Mouse (Mus musculus) left cerebral cortex, postnatal 10 days (tissue): ENCODE results near the gene Grin3b. TPM values are rescaled to one million over a fixed set of nuclear protein-coding genes. Genes with fewer than 3 reads are reported as not detected.

Source experiments
- DNase-seq, 2 experiments: peaks; one replicate each; pipeline ENCODE4 v3.0.0; 2021 to 2022; ENCODE audit warnings: low spot score in 2 of 2, mixed read lengths in 1 of 2; ENCODE audit errors: extremely low spot score in 1 of 2
- intact Hi-C: fragments of 180-260 bp; cut with DNase I; formaldehyde crosslinking; loops from one replicate; pipeline ENCODE4 v1.15.1; 2025
- total RNA-seq, 2 experiments: library from RNA; stranded (reverse); gene quantifications; 2 replicates each; pipeline ENCODE4 v1.2.3; 2021

Grin3b gene
- total RNA-seq, 2 experiments from 2014 or later: 0.24 to 0.28 TPM

- intact Hi-C loops: no loop called here
- peak in 1 of 2 experiments; percentile 56 for DNase-seq
Measured at GRCm38 (mm10) chr10:79997819-79998218, 27.3 kb downstream of the Grin3b start.

- DNase-seq: no peak
Measured at GRCm38 (mm10) chr10:80001945-80002344, 31.4 kb downstream of the Grin3b start.

GRCm38 (mm10) chr10:80002829-80003228 lies 32.3 kb downstream of the Grin3b start:
- intact Hi-C loops: no loop called here
- no peak for DNase-seq

More at GRCm38 (mm10) chr10:80001945-80002344, 31.4 kb downstream of the Grin3b start:
- intact Hi-C loops: no loop called here

- intact Hi-C loops: no loop called here
- DNase-seq: peak in 1 of 2 experiments; percentile 63
Measured at GRCm38 (mm10) chr10:80003374-80004232, 33.1 kb downstream of the Grin3b start.

GRCm38 (mm10) chr10:80004233-80004705 lies 33.8 kb downstream of the Grin3b start:
- DNase-seq: no peak
- intact Hi-C loops: no loop called here

GRCm38 (mm10) chr10:80011740-80012139 lies 41.2 kb downstream of the Grin3b start:
- DNase-seq: no peak

GRCm38 (mm10) chr10:80013609-80014008 lies 43.1 kb downstream of the Grin3b start:
- intact Hi-C loops: no loop called here
- DNase-seq: peak in 1 of 2 experiments; percentile 38

More at GRCm38 (mm10) chr10:80011740-80012139, 41.2 kb downstream of the Grin3b start:
- intact Hi-C loops: no loop called here

GRCm38 (mm10) chr10:80014484-80015290 lies 44.2 kb downstream of the Grin3b start:
- intact Hi-C loops: no loop called here
- DNase-seq: peak in 1 of 2 experiments; percentile 32

GRCm38 (mm10) chr10:80015583-80015982 lies 45.1 kb downstream of the Grin3b start:
- intact Hi-C loops: no loop called here
- DNase-seq: peak in 1 of 2 experiments; percentile 25

- intact Hi-C loops: no loop called here
- peak in 1 of 2 experiments; percentile 51 for DNase-seq
Measured at GRCm38 (mm10) chr10:80016511-80016910, 46.0 kb downstream of the Grin3b start, which contains the start of gene Arhgap45. TSS of gene Arhgap45 (plus strand) at chr10:80016653.

GRCm38 (mm10) chr10:80016931-80017330 lies 46.4 kb downstream of the Grin3b start:
- intact Hi-C loops: no loop called here
- peak in 1 of 2 experiments; percentile 28 for DNase-seq

- DNase-seq: peak in 1 of 2 experiments; percentile 68
- intact Hi-C loops: no loop called here
Measured at GRCm38 (mm10) chr10:80017361-80017760, 46.8 kb downstream of the Grin3b start.

- DNase-seq: peak in 1 of 2 experiments; percentile 28
- intact Hi-C loops: no loop called here
Measured at GRCm38 (mm10) chr10:80017771-80018170, 47.3 kb downstream of the Grin3b start.

GRCm38 (mm10) chr10:80018739-80019297 lies 48.3 kb downstream of the Grin3b start:
- peak in 1 of 2 experiments; percentile 33 for DNase-seq
- intact Hi-C loops: no loop called here

- intact Hi-C loops: no loop called here
- peak in 1 of 2 experiments; percentile 26 for DNase-seq
Measured at GRCm38 (mm10) chr10:80019471-80020131, 49.1 kb downstream of the Grin3b start.

GRCm38 (mm10) chr10:80020191-80020590 lies 49.7 kb downstream of the Grin3b start:
- intact Hi-C loops: no loop called here
- DNase-seq: no peak

GRCm38 (mm10) chr10:80020603-80021319 lies 50.2 kb downstream of the Grin3b start:
- intact Hi-C loops: no loop called here

GRCm38 (mm10) chr10:80021320-80021641 lies 50.8 kb downstream of the Grin3b start:
- no peak for DNase-seq
- intact Hi-C loops: no loop called here

More at GRCm38 (mm10) chr10:80020603-80021319, 50.2 kb downstream of the Grin3b start:
- DNase-seq: no peak
